Mouse (Mus musculus) midbrain, postnatal 0 days (tissue): Measurements from ENCODE around the gene Eef1akmt2. TPM values are rescaled to one million over a fixed set of nuclear protein-coding genes. Genes with fewer than 3 reads are reported as not detected.

Experiments
- ATAC-seq: fragments of 200-750 bp; cut with Nextera tagmentation; 2 replicates; pipeline ENCODE4 v1.8.0; 2017; ENCODE audit warnings: moderate number of reproducible peaks, mild to moderate bottlenecking, moderate TSS enrichment, moderate library complexity; ENCODE audit not compliant: low FRiP score
- DNase-seq: peaks from one replicate; pipeline ENCODE4 v3.0.0-alpha.2; 2015; ENCODE audit warnings: low spot score
- H3K27ac ChIP-seq: fragments of 300-500 bp; sonication (generic); 2 replicates; pipeline ENCODE4 v1.5.1; 2014; ENCODE audit warnings: low read depth, mild to moderate bottlenecking, low read length, mixed read lengths
- H3K27me3 ChIP-seq: fragments of 300-500 bp; sonication (generic); 2 replicates; pipeline ENCODE4 v1.6.1; 2014; ENCODE audit warnings: low read length, control low read depth, mixed read lengths; ENCODE audit not compliant: insufficient read depth
- H3K36me3 ChIP-seq: fragments of 300-500 bp; sonication (generic); 2 replicates; pipeline ENCODE4 v1.6.1; 2014; ENCODE audit warnings: low read length, control low read depth, mixed read lengths; ENCODE audit not compliant: insufficient read depth
- H3K4me1 ChIP-seq: fragments of 300-500 bp; sonication (generic); 2 replicates; pipeline ENCODE4 v1.6.1; 2014; ENCODE audit warnings: mild to moderate bottlenecking, control low read depth, antibody characterized with exemption, low read length, mixed read lengths; ENCODE audit not compliant: insufficient read depth
- H3K4me2 ChIP-seq: fragments of 300-500 bp; sonication (generic); 2 replicates; pipeline ENCODE4 v1.6.1; 2014; ENCODE audit warnings: low read depth, mild to moderate bottlenecking, low read length, mixed read lengths; ENCODE audit not compliant: poor library complexity, severe bottlenecking
- H3K4me3 ChIP-seq: fragments of 300-500 bp; sonication (generic); 2 replicates; pipeline ENCODE4 v1.5.1; 2014; ENCODE audit warnings: low read depth, mild to moderate bottlenecking, low read length, moderate library complexity
- H3K9ac ChIP-seq: fragments of 300-500 bp; sonication (generic); replicated peaks from 2 replicates; pipeline ENCODE4 v1.6.1; 2014; ENCODE audit warnings: mild to moderate bottlenecking, low read length, moderate library complexity, mixed read lengths; ENCODE audit not compliant: poor library complexity, severe bottlenecking
- H3K9me3 ChIP-seq: fragments of 300-500 bp; sonication (generic); 2 replicates; pipeline ENCODE4 v1.6.1; 2016; ENCODE audit warnings: low read length, control low read depth
- CTCF ChIP-seq: IDR thresholded peaks from 2 replicates; pipeline ENCODE4 v1.5.1; 2016; ENCODE audit warnings: antibody characterized with exemption, mild to moderate bottlenecking
- WGBS: fragments of 180-500 bp; shearing (Covaris S2); extraction: QIAGEN DNeasy Blood & Tissue Kit; methylation state at CpG from one replicate; pipeline ENCODE4 v1.1.7; 2014; 5-methylcytosine and 5-hydroxymethylcytosine counted together
- polyA plus RNA-seq: library from polyadenylated mRNA; unstranded; fragments of >200 nt; fragmentation: Nextera tagmentation; extraction: Ambion mirVana; gene quantifications from 2 replicates; pipeline ENCODE4 v1.2.1, GENCODE M21; 2015
- total RNA-seq: library from RNA; depleted of rRNA; stranded (reverse); fragments of >200 nt; gene quantifications from 2 replicates; pipeline ENCODE4 v1.2.3, GENCODE M21; 2014

The Eef1akmt2 gene
- total and polyA plus RNA-seq, 2 experiments from 2014 or later, result 52.1 to 84.2 TPM

DNA sequence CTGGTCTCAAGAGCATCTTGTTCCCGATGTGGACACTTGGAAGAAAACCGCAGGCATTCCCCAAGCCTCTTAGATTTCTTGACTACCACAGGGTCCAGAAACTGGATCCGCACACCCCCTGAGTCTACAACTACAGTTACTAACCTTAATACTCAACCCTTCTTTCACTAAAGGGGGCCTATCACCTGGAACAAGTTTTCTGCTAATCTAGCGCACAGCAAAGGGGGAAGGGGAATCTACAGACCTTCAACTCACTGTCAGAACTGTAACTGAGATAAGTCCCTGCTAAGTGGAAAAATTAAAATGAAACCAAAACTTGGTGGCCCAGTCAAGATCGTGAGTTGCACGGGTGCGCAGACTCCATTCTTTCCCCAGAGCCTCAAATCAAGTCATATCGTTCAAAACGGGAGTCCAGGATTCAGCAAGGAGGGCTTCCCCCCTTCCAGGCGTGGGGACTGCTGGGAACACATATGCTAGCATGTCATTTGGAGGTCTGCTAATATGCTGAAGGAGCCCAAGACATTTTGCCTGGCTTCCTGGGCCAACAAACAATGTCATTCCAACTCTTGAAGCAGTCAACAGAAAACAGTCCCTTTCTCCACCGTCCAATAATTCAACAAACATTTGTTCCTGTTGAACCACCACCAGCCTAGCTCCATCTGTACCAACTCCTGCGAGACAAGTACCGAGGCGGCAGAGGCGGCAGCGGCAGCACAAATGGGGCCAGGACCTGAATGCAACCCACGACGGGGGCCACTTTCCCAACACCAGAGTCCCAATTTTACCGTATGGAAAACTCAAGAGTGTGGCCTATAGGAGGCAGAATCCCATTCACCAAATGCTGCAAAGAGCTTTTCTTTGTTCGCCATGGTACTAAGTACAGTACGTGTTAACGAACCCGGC is 40.5 kb downstream of the Eef1akmt2 start:
- Histone ChIP-seq H3K4me1 (peaks cover 14% of the 10 kb centered on the region), H3K9me3 (no peaks in the 10 kb centered on the region), H3K4me3 (peak overlapping the region; percentile 71), H3K4me2 (peak overlapping the region; percentile 95), H3K9ac (peak overlapping the region; percentile 63), H3K27me3 (no peaks in the 10 kb centered on the region), H3K27ac (no peak overlapping the region), H3K36me3 (no peaks in the 10 kb centered on the region)
- TF ChIP-seq CTCF, result peak; percentile 40
- DNase-seq (peak; percentile 49), ATAC-seq (no peak)
- WGBS, result 18% methylated on average over 23 of the region's 23 CpGs

DNA sequence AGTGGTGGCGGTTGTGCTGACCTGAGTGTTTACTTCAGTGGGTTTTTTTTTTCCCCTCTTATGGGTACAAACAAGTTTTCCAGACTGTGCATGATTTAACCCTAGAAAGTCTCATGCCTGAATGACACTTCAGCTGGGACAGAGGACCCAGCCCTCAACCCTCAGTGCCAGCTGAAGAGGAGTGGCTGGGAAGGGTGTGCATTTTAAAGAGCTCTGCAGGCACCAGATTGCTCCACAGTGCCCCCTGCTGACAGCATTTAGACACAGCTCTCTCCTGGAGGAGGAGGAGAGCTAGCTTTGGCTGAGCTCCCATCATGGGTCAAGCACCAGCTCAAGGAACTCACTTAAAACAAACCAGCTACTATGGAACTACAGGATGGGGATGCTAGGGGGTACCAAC is 41.6 kb downstream of the Eef1akmt2 start:
- H3K27ac ChIP-seq, result no peak overlapping the region
- ATAC-seq (0 out of 2 replicates have a peak, but pooled peaks have one; percentile 45), DNase-seq (peak; percentile 90)
- peak overlapping the region; percentile 18; the same call in 1 of the 2 replicates for H3K4me2 ChIP-seq
- H3K4me1 ChIP-seq, result peaks cover 14% of the 10 kb centered on the region
- WGBS, result 67% methylated on average over 1 of the region's 1 CpGs
- no peaks in the 10 kb centered on the region for H3K36me3 ChIP-seq
- H3K4me3 ChIP-seq, result no peak overlapping the region
- no peak overlapping the region for H3K9ac ChIP-seq
- no peaks in the 10 kb centered on the region for H3K9me3 ChIP-seq
- no peaks in the 10 kb centered on the region for H3K27me3 ChIP-seq
- TF ChIP-seq CTCF, result peak; percentile 92

DNA sequence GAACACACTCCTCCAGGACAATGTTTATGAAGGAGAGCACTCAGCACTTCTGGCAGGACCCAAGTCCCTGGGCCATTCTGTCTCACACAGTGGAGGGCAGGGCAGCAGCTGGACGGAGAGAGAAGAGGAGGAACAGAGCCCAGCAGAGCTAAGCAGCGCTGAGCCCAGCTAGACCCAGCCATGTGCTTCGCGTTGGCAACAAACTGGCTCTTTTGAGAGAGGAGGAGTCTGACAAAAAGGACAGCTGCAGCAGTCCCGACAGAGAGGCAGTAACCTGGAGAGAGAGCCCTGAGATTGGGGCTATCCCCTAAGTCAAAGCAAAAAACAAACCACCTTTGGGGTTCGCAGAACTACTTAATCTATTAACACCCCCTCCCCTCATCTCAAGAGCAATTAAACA is 42.1 kb downstream of the Eef1akmt2 start:
- H3K27me3 ChIP-seq, result no peaks in the 10 kb centered on the region
- peak overlapping the region; percentile 20 for H3K4me2 ChIP-seq
- DNase-seq, result peak; percentile 76
- WGBS, result 19% methylated on average over 6 of the region's 6 CpGs
- H3K4me1 ChIP-seq, result peaks cover 14% of the 10 kb centered on the region
- H3K4me3 ChIP-seq, result no peak overlapping the region
- H3K9ac ChIP-seq, result no peak overlapping the region
- no peak overlapping the region for H3K27ac ChIP-seq
- TF ChIP-seq CTCF, result no peak
- H3K36me3 ChIP-seq, result no peaks in the 10 kb centered on the region
- no peak for ATAC-seq
- H3K9me3 ChIP-seq, result no peaks in the 10 kb centered on the region

DNA sequence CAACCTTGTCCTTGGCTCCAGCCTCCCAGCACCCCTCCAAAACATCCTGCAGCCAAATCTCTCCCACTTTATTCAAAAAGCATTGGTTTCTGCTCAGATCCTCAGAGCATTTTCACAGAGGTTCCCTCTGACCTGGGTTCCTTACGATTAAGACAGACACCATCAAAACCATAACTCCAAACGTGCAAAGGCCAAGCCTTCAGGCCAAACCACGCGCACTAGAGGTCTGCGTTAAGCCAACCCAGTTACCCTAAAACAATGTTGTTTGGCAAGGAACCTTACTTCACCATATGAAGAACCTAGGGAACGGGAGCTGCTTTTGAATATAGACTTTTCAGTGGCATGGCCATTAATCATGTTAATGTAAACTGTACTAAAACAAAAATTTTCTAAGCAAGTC is 42.8 kb downstream of the Eef1akmt2 start:
- Histone ChIP-seq H3K4me3 (no peak overlapping the region), H3K27ac (no peak overlapping the region), H3K4me2 (0 out of 2 replicates have a peak overlapping the region, but pooled peaks have one; percentile 35), H3K36me3 (no peaks in the 10 kb centered on the region), H3K9ac (no peak overlapping the region), H3K9me3 (no peaks in the 10 kb centered on the region), H3K27me3 (no peaks in the 10 kb centered on the region), H3K4me1 (peaks cover 14% of the 10 kb centered on the region)
- no peak for ATAC-seq
- no peak for DNase-seq
- TF ChIP-seq CTCF, result no peak
- 36% methylated on average over 6 of the region's 6 CpGs for WGBS

DNA sequence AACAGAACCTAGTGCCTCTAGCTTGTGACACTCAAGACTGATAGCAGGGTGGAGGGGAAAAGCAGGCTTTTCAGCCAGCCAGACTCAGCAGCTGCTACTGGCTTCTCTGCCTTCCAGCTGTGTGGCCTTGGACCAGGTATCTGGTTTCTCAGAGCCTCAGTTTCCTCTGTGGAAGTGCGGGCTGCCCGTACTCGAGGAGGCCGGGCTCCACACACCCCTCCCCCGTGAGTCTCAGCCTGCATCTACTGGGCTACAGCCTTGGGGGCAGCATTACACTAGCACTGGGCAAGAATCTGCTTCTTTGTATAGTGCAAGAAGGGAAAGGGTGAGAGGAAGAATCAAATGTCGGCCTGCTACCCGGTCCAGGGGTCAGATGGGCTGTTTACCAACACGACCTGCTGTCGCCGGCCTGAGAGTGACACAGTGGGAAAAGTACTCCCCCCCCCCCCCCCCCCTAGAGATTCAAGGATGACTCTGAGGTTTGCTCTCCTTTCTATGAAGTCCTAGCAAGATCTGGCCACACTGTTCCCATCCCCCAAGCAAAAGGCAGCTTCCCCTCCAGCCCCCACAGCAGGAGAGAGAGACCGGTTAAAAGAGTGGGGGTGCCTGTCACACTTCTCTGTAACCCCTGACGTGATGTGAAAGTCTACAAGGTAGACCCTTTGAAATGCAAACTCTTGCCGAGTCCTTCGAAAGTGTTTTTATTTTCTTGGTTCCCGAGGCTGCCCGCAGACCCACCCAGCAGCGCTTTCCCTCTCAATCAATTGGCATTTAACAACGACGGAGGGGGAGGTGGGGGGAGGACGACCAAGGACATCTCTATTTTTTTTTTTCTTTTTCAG is 43.4 kb downstream of the Eef1akmt2 start:
- H3K4me2 ChIP-seq, result peak overlapping the region; percentile 35; the same call in 1 of the 2 replicates
- DNase-seq (peak; percentile 61), ATAC-seq (no peak)
- WGBS, result 5% methylated on average over 20 of the region's 20 CpGs
- H3K4me1 ChIP-seq, result peaks cover 14% of the 10 kb centered on the region
- no peaks in the 10 kb centered on the region for H3K36me3 ChIP-seq
- no peak overlapping the region for H3K4me3 ChIP-seq
- no peaks in the 10 kb centered on the region for H3K27me3 ChIP-seq
- no peaks in the 10 kb centered on the region for H3K9me3 ChIP-seq
- H3K9ac ChIP-seq, result no peak overlapping the region
- peak overlapping the region; percentile 55; the same call in 1 of the 2 replicates for H3K27ac ChIP-seq
- peak; percentile 37 for TF ChIP-seq CTCF
